Mouse (Mus musculus) kidney, embryonic 14.5 days (tissue): ENCODE measurements at regions not wholly inside any gene's neighbourhood (a gene's known extent, or its start where the extent isn't known, plus 50 kb on each side); places are given as distances from the start of the nearest gene placed in this dataset.

Source experiments
- ATAC-seq: fragments of 200-750 bp; cut with Nextera tagmentation; 2 replicates; pipeline ENCODE4 v1.8.0; 2017; ENCODE audit warnings: moderate number of reproducible peaks, mild to moderate bottlenecking, moderate TSS enrichment, moderate library complexity; ENCODE audit not compliant: low FRiP score, low TSS enrichment
- H3K27ac ChIP-seq: fragments of 300-500 bp; sonication (generic); 2 replicates; pipeline ENCODE4 v1.5.1; 2014; ENCODE audit warnings: low read depth, mild to moderate bottlenecking, low read length, moderate library complexity, mixed read lengths
- H3K27me3 ChIP-seq: fragments of 300-500 bp; sonication (generic); 2 replicates; pipeline ENCODE4 v1.6.1; 2014; ENCODE audit warnings: mild to moderate bottlenecking, low read length; ENCODE audit not compliant: control insufficient read depth, insufficient read depth
- H3K36me3 ChIP-seq: fragments of 300-500 bp; sonication (generic); 2 replicates; pipeline ENCODE4 v1.6.1; 2014; ENCODE audit warnings: low read length, mixed read lengths; ENCODE audit not compliant: control insufficient read depth, insufficient read depth
- H3K4me1 ChIP-seq: fragments of 300-500 bp; sonication (generic); 2 replicates; pipeline ENCODE4 v1.6.1; 2014; ENCODE audit warnings: low read length, mixed read lengths; ENCODE audit not compliant: control insufficient read depth, insufficient read depth
- H3K4me2 ChIP-seq: fragments of 300-500 bp; sonication (generic); replicated peaks from 2 replicates; pipeline ENCODE4 v1.6.1; 2014; ENCODE audit warnings: low read depth, mild to moderate bottlenecking, low read length
- H3K4me3 ChIP-seq: fragments of 300-500 bp; sonication (generic); 2 replicates; pipeline ENCODE4 v1.5.1; 2014; ENCODE audit warnings: mild to moderate bottlenecking, low read length
- H3K9ac ChIP-seq: fragments of 300-500 bp; sonication (generic); 2 replicates; pipeline ENCODE4 v1.6.1; 2014; ENCODE audit warnings: low read depth, mild to moderate bottlenecking, low read length, moderate library complexity
- H3K9me3 ChIP-seq: fragments of 300-500 bp; sonication (generic); 2 replicates; pipeline ENCODE4 v1.6.1; 2016; ENCODE audit warnings: low read length; ENCODE audit not compliant: control insufficient read depth
- WGBS: fragments of 180-500 bp; shearing (Covaris S2); extraction: QIAGEN DNeasy Blood & Tissue Kit; methylation state at CpG from one replicate; pipeline ENCODE4 v1.1.7; 2014; 5-methylcytosine and 5-hydroxymethylcytosine counted together

DNA sequence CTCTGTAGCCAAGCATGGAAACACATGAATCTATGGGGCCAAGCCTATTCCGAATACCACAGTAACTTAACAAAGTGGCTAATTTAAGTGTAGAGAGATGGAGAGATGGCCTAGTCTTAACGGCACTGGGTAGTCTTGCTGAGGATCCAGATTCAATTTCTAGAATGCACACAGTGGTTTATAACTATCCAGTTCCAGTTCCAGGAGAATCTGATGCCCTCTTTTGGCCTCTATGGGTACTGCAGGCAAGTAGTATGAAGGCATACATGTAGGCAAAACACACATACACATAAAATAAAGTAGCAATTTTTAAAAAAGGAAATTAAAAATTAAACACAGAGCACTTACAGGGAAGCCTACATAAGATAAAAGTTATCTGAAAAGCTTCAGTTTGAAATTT is 819.4 kb downstream of the Tmem132b start:
- no peak overlapping the region for H3K9ac ChIP-seq
- no peaks in the 10 kb centered on the region for H3K27me3 ChIP-seq
- no peaks in the 10 kb centered on the region for H3K36me3 ChIP-seq
- ATAC-seq = no peak
- H3K9me3 ChIP-seq = peaks cover 3% of the 10 kb centered on the region; the same call in 1 of the 2 replicates
- WGBS = 96% methylated on average over 2 of the region's 2 CpGs
- H3K4me2 ChIP-seq = no peak overlapping the region
- no peak overlapping the region for H3K4me3 ChIP-seq
- H3K4me1 ChIP-seq = no peaks in the 10 kb centered on the region
- no peak overlapping the region for H3K27ac ChIP-seq

- H3K9me3 ChIP-seq = no peaks in the 10 kb centered on the region
- H3K4me3 ChIP-seq = no peak overlapping the region
- no peak overlapping the region for H3K27ac ChIP-seq
- H3K27me3 ChIP-seq = no peaks in the 10 kb centered on the region
- no peak overlapping the region for H3K9ac ChIP-seq
- no peaks in the 10 kb centered on the region for H3K4me1 ChIP-seq
- ATAC-seq = no peak
- no peak overlapping the region for H3K4me2 ChIP-seq
- no peaks in the 10 kb centered on the region for H3K36me3 ChIP-seq
- WGBS = 78% methylated on average over 2 of the region's 2 CpGs
These were observed 837.9 kb downstream of the Tmem132b start for GRCm38 (mm10) chr5:126369436-126369835.

DNA sequence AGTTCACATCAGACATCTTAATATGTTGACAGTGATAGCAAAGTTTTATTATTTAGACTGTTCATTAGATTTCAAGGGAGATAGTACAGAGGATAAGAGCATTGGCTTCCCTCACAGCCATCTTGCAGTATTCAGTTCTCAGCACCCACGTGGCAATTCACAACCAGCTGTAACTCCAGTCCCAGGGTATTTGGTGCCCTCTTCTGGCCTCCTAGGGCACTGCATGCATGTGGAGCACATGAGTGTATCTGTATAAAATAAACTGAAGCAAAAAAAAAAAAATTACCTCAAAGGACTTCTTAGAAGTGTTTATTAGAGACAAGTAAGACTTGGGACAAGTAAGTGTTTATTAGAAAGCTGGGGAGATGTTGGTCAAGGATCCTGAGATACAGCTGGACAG is 849.3 kb upstream of the Tmem132c start:
- Histone ChIP-seq H3K4me3 (no peak overlapping the region), H3K27me3 (no peaks in the 10 kb centered on the region), H3K9me3 (no peaks in the 10 kb centered on the region), H3K9ac (no peak overlapping the region), H3K4me1 (no peaks in the 10 kb centered on the region), H3K4me2 (no peak overlapping the region), H3K36me3 (no peaks in the 10 kb centered on the region), H3K27ac (no peak overlapping the region)
- no peak for ATAC-seq
- WGBS = 45% methylated on average over 1 of the region's 1 CpGs

DNA sequence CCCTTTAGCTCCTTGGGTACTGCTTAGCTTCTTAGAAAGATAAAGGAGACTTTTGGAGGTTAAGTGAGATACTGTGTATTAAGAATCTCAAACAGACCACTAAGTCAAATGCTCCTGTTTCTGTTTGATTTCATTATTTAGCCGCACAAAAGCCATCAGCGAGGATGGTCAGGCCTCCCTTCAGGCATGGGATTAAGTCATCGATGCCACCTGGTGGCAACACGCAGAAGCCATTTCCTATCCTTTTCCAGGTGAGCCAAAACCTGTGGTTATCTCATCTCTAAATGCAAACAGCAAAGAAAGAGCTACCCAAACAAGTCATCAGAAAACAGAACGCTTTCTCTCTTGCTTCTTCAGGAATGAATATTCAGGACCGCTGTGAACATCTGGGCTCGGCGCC is 846.3 kb upstream of the Tmem132c start:
- Histone ChIP-seq H3K9ac (no peak overlapping the region), H3K27ac (no peak overlapping the region), H3K9me3 (no peaks in the 10 kb centered on the region), H3K4me1 (no peaks in the 10 kb centered on the region), H3K4me3 (no peak overlapping the region), H3K4me2 (no peak overlapping the region), H3K36me3 (no peaks in the 10 kb centered on the region), H3K27me3 (no peaks in the 10 kb centered on the region)
- no peak for ATAC-seq
- WGBS = 47% methylated on average over 8 of the region's 8 CpGs

DNA sequence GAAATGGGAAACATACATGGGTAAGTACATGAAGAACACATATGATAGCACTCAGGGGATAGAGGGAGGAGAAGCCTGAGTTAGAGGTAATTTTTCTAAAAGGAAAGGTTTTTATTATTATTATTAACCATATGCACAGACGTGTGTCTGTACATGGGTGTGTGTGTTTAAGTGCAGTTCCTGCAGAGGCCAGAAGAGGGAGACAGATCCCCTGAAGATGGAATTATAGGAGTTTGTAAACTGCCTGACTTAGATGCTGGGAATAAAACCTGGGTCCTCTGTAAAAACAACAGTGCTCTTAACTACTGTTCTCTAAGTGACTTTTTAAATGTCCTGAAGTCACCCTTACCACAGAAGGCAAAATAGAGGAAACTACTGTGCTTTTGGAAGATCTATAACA is 809.9 kb upstream of the Tmem132c start:
- H3K4me3 ChIP-seq = no peak overlapping the region
- H3K27ac ChIP-seq = no peak overlapping the region
- H3K36me3 ChIP-seq = no peaks in the 10 kb centered on the region
- H3K27me3 ChIP-seq = no peaks in the 10 kb centered on the region
- no peaks in the 10 kb centered on the region for H3K4me1 ChIP-seq
- H3K4me2 ChIP-seq = no peak overlapping the region
- WGBS = 92% methylated on average over 1 of the region's 1 CpGs
- no peak for ATAC-seq
- no peak overlapping the region for H3K9ac ChIP-seq
- no peaks in the 10 kb centered on the region; the same call in 1 of the 2 replicates for H3K9me3 ChIP-seq

GRCm38 (mm10) chr5:126438696-126439095 is 802.9 kb upstream of the Tmem132c start:
- no peak for ATAC-seq

GRCm38 (mm10) chr5:126440516-126440915 is 801.1 kb upstream of the Tmem132c start:
- 96% methylated on average over 1 of the region's 1 CpGs for WGBS
- no peak for ATAC-seq
- no peaks in the 10 kb centered on the region for H3K4me1 ChIP-seq
- no peaks in the 10 kb centered on the region for H3K36me3 ChIP-seq
- no peak overlapping the region for H3K27ac ChIP-seq
- no peaks in the 10 kb centered on the region for H3K27me3 ChIP-seq
- no peak overlapping the region for H3K4me3 ChIP-seq
- no peak overlapping the region for H3K9ac ChIP-seq
- no peaks in the 10 kb centered on the region for H3K9me3 ChIP-seq
- H3K4me2 ChIP-seq = no peak overlapping the region

More at GRCm38 (mm10) chr5:126438696-126439095, 802.9 kb upstream of the Tmem132c start:
- Histone ChIP-seq H3K27me3 (no peaks in the 10 kb centered on the region), H3K9ac (no peak overlapping the region), H3K4me3 (no peak overlapping the region), H3K9me3 (no peaks in the 10 kb centered on the region), H3K4me1 (no peaks in the 10 kb centered on the region), H3K27ac (no peak overlapping the region), H3K36me3 (no peaks in the 10 kb centered on the region), H3K4me2 (no peak overlapping the region)
- WGBS = 90% methylated on average over 1 of the region's 1 CpGs

GRCm38 (mm10) chr5:126475761-126476160 is 765.8 kb upstream of the Tmem132c start:
- Histone ChIP-seq H3K27ac (no peak overlapping the region), H3K4me2 (no peak overlapping the region), H3K9me3 (no peaks in the 10 kb centered on the region), H3K4me3 (no peak overlapping the region), H3K27me3 (no peaks in the 10 kb centered on the region), H3K4me1 (no peaks in the 10 kb centered on the region), H3K9ac (no peak overlapping the region), H3K36me3 (no peaks in the 10 kb centered on the region)
- WGBS = 26% methylated on average over 3 of the region's 3 CpGs
- ATAC-seq = no peak

DNA sequence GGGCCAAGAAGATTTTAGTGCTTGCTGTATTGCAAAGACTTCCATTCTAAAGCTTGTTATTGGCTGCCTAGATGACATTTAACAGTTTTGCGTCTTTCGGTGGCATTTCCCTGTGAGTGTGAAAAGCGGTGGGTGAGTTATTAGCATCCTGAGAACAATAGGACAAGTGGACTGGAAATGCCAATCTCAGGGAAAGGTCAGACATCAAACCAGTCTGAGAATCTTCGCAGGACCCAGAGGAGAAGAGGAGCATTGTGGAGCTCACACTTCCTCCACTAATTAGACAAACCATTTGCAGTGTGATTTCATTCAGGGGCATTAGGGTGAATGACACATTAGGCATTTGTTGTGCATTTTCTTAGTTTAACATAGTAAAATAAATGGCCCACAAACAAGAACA is 719.5 kb upstream of the Tmem132c start:
- 69% methylated on average over 4 of the region's 4 CpGs for whole genome bisulfite sequencing

DNA sequence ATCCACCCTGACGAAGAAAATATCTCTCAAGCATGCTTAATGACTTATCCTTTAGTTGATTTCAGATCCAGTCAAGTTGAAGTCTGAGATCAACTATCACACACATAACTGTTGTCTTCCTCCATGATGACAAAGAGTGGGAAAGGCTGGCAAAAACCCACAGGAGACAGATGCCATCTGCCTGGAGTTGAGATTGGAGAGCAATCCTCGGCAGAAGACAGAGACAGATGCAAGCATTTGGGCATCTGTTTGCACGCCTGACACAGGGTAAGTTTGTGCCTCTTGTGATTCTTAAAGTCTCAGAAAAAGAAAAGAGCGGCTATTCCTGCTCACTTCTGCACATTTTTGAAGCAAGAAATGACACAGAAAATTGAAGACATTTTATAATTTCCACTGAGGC is 715.7 kb upstream of the Tmem132c start:
- no peak for ATAC-seq
- Histone ChIP-seq H3K4me2 (no peak overlapping the region), H3K9ac (no peak overlapping the region), H3K36me3 (no peaks in the 10 kb centered on the region), H3K4me1 (no peaks in the 10 kb centered on the region), H3K9me3 (no peaks in the 10 kb centered on the region), H3K27me3 (no peaks in the 10 kb centered on the region), H3K4me3 (no peak overlapping the region), H3K27ac (no peak overlapping the region)
- WGBS = 82% methylated on average over 4 of the region's 4 CpGs

More for the DNA sequence above, 719.5 kb upstream of the Tmem132c start:
- Histone ChIP-seq H3K36me3 (no peaks in the 10 kb centered on the region), H3K4me1 (no peaks in the 10 kb centered on the region), H3K27ac (no peak overlapping the region), H3K4me2 (no peak overlapping the region), H3K9me3 (no peaks in the 10 kb centered on the region), H3K9ac (no peak overlapping the region), H3K27me3 (no peaks in the 10 kb centered on the region), H3K4me3 (no peak overlapping the region)
- no peak for ATAC-seq
